Mouse (Mus musculus) embryonic fibroblast, embryonic 13.5 days (primary cell): Measurements from ENCODE around the gene Lars2.

Source experiments
- CTCF ChIP-seq: IDR thresholded peaks from 2 replicates; pipeline ENCODE4 v1.5.1; 2011; ENCODE audit warnings: mild to moderate bottlenecking, control low read depth, low read length, moderate library complexity, borderline replicate concordance; ENCODE audit not compliant: insufficient read depth
- POLR2A ChIP-seq: IDR thresholded peaks from 2 replicates; pipeline ENCODE4 v1.6.1; 2011; ENCODE audit warnings: low read depth, mild to moderate bottlenecking, control low read depth, low read length, moderate library complexity

DNA sequence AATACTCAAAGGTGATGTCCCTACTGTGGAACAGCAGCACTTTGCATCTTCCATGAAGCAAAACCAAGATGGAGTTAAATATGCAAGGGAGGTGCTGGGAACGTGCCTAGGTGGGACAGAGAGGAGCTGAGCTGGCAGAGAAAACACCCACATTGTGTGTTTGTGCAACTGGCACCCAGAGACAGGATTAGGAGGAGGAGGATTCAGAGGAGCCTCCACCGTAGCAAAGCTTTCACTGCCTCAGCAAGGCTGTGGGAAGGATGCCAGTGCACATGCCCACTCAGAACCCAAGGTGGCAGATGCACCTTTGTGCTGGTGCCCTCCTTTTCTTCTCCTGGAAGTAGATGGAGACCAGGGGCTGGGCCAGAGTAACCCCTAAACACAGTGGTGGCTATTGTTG, 71.5 kb downstream of the Lars2 start:
- TF ChIP-seq CTCF (no peak), POLR2A (no peak)
